Mouse (Mus musculus): Measurements from ENCODE around the gene Minpp1. TPM values are rescaled to one million over a fixed set of nuclear protein-coding genes. Genes with fewer than 3 reads are reported as not detected.

The Minpp1 gene
- polyA plus RNA-seq, 1 experiment from 2014 or later, result 73.1 TPM

DNA sequence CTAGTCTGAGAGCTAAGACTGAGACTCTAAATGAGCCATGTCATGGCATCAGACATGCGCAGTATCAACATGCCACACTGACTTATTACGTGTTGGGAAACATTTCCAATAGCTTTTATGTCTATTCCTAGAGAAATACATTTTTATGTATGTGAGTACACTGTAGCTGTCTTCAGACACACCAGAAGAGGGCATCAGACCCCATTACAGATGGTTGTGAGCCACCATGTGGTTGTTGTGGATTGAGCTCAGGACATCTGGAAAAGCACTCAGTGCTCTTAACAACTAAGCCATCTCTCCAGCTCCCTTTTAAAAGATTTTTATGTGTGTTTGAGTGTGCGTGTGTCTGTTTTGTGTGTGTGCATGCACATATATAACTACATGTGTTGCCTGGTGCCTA lies 6.8 kb downstream of the Minpp1 start:
- Histone ChIP-seq H3K27me3 (ENCODE audit: control insufficient read depth, insufficient read depth, low read length) (no peaks in the 10 kb centered on the region), H3K4me2 (ENCODE audit: low read depth, low read length) (no peak overlapping the region), H3K9ac (replicated peaks; ENCODE audit: low read length) (no peak overlapping the region), H3K36me3 (replicated peaks; ENCODE audit: control insufficient read depth, insufficient read depth, low read depth, low read length) (no peaks in the 10 kb centered on the region), H3K9me3 (replicated peaks; ENCODE audit: control insufficient read depth, low read length) (no peaks in the 10 kb centered on the region), H3K4me3 (ENCODE audit: low read depth, low read length) (no peak overlapping the region), H3K27ac (replicated peaks; ENCODE audit: low read depth, low read length) (no peak overlapping the region), H3K4me1 (ENCODE audit: control insufficient read depth, insufficient read depth, low read length) (no peaks in the 10 kb centered on the region)
- ATAC-seq (replicated peaks; ENCODE audit: insufficient number of reproducible peaks, low FRiP score, low TSS enrichment, low read depth), result no peak
- WGBS, result 95% methylated on average over 3 of the region's 3 CpGs
- no peak for DNase-seq (ENCODE audit: low spot score)

DNA sequence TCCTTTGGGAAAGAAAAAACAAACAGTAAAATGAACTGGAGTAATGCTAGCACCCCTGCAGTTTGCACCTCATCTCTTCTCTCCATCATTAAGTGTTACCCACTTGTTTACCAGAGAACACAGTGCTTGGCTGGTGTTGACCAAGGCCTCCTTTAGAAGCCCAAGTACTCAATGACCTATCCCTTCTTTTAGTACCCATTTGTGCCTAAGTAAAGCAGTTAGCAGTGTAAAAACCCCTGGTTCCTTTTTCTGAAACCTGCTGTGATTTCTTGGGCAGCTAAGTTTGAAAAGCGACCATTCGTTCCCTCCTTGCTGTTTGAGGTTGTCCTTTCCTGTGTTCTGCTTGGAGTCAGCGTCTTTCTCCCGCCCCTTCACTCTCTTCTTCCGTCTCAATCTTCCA lies 7.4 kb downstream of the Minpp1 start:
- ATAC-seq (replicated peaks; ENCODE audit: insufficient number of reproducible peaks, low FRiP score, low TSS enrichment, low read depth), result no peak
- Histone ChIP-seq H3K27me3 (ENCODE audit: control insufficient read depth, insufficient read depth, low read length) (no peaks in the 10 kb centered on the region), H3K4me3 (ENCODE audit: low read depth, low read length) (no peak overlapping the region), H3K4me2 (ENCODE audit: low read depth, low read length) (no peak overlapping the region), H3K4me1 (ENCODE audit: control insufficient read depth, insufficient read depth, low read length) (no peaks in the 10 kb centered on the region), H3K36me3 (replicated peaks; ENCODE audit: control insufficient read depth, insufficient read depth, low read depth, low read length) (no peaks in the 10 kb centered on the region), H3K9me3 (replicated peaks; ENCODE audit: control insufficient read depth, low read length) (no peaks in the 10 kb centered on the region), H3K27ac (replicated peaks; ENCODE audit: low read depth, low read length) (no peak overlapping the region), H3K9ac (replicated peaks; ENCODE audit: low read length) (no peak overlapping the region)
- no peak for DNase-seq (ENCODE audit: low spot score)
- 94% methylated on average over 5 of the region's 5 CpGs for whole genome bisulfite sequencing

- no peaks in the 10 kb centered on the region for H3K9me3 ChIP-seq (replicated peaks; ENCODE audit: control insufficient read depth, low read length)
- H3K4me2 ChIP-seq (ENCODE audit: low read depth, low read length), result no peak overlapping the region
- no peak overlapping the region for H3K27ac ChIP-seq (replicated peaks; ENCODE audit: low read depth, low read length)
- no peak overlapping the region for H3K4me3 ChIP-seq (ENCODE audit: low read depth, low read length)
- H3K4me1 ChIP-seq (ENCODE audit: control insufficient read depth, insufficient read depth, low read length), result no peaks in the 10 kb centered on the region
- 84% methylated on average over 8 of the region's 8 CpGs for WGBS
- DNase-seq (ENCODE audit: low spot score), result no peak
- H3K9ac ChIP-seq (replicated peaks; ENCODE audit: low read length), result no peak overlapping the region
- no peak for ATAC-seq (replicated peaks; ENCODE audit: insufficient number of reproducible peaks, low FRiP score, low TSS enrichment, low read depth)
- no peaks in the 10 kb centered on the region for H3K36me3 ChIP-seq (replicated peaks; ENCODE audit: control insufficient read depth, insufficient read depth, low read depth, low read length)
- H3K27me3 ChIP-seq (ENCODE audit: control insufficient read depth, insufficient read depth, low read length), result no peaks in the 10 kb centered on the region
Measured at GRCm38 (mm10) chr19:32493471-32493870, 7.9 kb downstream of the Minpp1 start.

DNA sequence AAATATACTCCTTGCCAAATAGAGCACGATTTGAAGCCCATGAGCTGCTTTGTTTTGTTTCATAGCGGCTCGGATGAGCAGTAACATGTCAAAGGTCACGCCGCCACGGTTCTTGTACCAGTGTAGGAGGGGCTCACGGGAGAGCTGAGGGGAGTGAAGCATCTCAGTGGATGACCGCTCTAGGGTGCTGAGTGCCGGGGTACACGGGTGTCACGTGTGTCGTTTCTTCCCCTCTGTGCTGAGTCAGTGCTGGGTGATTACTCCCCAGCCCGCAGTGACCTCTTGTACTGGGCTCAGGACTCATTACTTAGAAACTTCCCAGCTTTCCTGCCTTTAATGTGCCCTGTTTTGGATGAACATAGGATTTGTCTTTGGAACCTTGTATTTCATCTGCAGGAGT lies 9.0 kb downstream of the Minpp1 start:
- 90% methylated on average over 13 of the region's 13 CpGs for WGBS
- no peak overlapping the region for H3K4me3 ChIP-seq (ENCODE audit: low read depth, low read length)
- H3K9me3 ChIP-seq (replicated peaks; ENCODE audit: control insufficient read depth, low read length), result no peaks in the 10 kb centered on the region
- no peaks in the 10 kb centered on the region for H3K27me3 ChIP-seq (ENCODE audit: control insufficient read depth, insufficient read depth, low read length)
- no peak overlapping the region for H3K9ac ChIP-seq (replicated peaks; ENCODE audit: low read length)
- DNase-seq (ENCODE audit: low spot score) (no peak), ATAC-seq (replicated peaks; ENCODE audit: insufficient number of reproducible peaks, low FRiP score, low TSS enrichment, low read depth) (no peak)
- no peaks in the 10 kb centered on the region for H3K4me1 ChIP-seq (ENCODE audit: control insufficient read depth, insufficient read depth, low read length)
- no peak overlapping the region for H3K27ac ChIP-seq (replicated peaks; ENCODE audit: low read depth, low read length)
- no peak overlapping the region for H3K4me2 ChIP-seq (ENCODE audit: low read depth, low read length)
- no peaks in the 10 kb centered on the region for H3K36me3 ChIP-seq (replicated peaks; ENCODE audit: control insufficient read depth, insufficient read depth, low read depth, low read length)

DNA sequence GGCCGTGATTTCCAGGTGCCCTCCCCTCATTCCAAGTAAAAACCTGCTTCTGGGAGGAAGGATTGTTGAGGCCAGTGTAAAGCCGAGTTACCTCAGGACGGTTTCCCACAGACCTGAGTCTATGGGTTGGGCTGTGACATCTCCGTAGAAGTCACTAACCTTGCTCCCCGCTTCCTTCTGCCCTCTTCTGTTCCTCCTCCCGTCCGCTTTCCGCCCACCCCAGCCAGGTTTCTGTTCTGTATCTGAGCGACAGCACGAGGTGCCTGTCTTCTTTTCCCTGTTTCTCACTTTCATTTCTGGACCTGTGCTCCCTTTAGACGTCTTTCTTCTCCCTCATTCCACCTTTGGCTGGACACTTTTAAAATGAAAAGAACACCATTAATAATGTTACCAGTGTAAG lies 9.5 kb downstream of the Minpp1 start:
- 90% methylated on average over 11 of the region's 11 CpGs for WGBS
- DNase-seq (ENCODE audit: low spot score), result no peak
- Histone ChIP-seq H3K36me3 (replicated peaks; ENCODE audit: control insufficient read depth, insufficient read depth, low read depth, low read length) (no peaks in the 10 kb centered on the region), H3K9ac (replicated peaks; ENCODE audit: low read length) (no peak overlapping the region), H3K4me1 (ENCODE audit: control insufficient read depth, insufficient read depth, low read length) (no peaks in the 10 kb centered on the region), H3K4me3 (ENCODE audit: low read depth, low read length) (no peak overlapping the region), H3K27ac (replicated peaks; ENCODE audit: low read depth, low read length) (no peak overlapping the region), H3K27me3 (ENCODE audit: control insufficient read depth, insufficient read depth, low read length) (no peaks in the 10 kb centered on the region), H3K9me3 (replicated peaks; ENCODE audit: control insufficient read depth, low read length) (no peaks in the 10 kb centered on the region), H3K4me2 (ENCODE audit: low read depth, low read length) (no peak overlapping the region)
- no peak for ATAC-seq (replicated peaks; ENCODE audit: insufficient number of reproducible peaks, low FRiP score, low TSS enrichment, low read depth)

GRCm38 (mm10) chr19:32497411-32497810 lies 11.8 kb downstream of the Minpp1 start:
- ATAC-seq (replicated peaks; ENCODE audit: insufficient number of reproducible peaks, low FRiP score, low TSS enrichment, low read depth), result no peak

DNA sequence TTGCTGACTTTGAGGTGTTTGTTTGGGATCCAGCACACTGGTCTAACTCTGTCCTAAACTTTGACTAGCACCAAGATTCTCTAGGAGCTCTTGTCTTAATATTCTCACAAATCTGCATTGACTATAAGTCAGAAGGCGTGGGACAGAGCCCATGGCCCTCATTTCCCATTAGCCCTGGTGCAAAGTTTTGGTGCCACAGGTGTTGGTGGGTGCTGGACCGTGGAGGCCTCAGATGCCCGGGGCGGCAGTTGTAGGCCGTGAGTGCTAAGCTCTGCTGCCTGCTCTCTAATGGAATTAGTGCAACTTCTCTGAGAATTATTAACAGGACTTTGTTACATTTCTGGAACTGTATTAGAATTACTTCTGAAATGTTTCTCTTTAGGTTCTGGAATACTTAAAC lies 12.4 kb downstream of the Minpp1 start:
- no peaks in the 10 kb centered on the region for H3K4me1 ChIP-seq (ENCODE audit: control insufficient read depth, insufficient read depth, low read length)
- H3K27me3 ChIP-seq (ENCODE audit: control insufficient read depth, insufficient read depth, low read length), result no peaks in the 10 kb centered on the region
- H3K4me2 ChIP-seq (ENCODE audit: low read depth, low read length), result no peak overlapping the region
- DNase-seq (ENCODE audit: low spot score) (no peak), ATAC-seq (replicated peaks; ENCODE audit: insufficient number of reproducible peaks, low FRiP score, low TSS enrichment, low read depth) (no peak)
- no peaks in the 10 kb centered on the region for H3K9me3 ChIP-seq (replicated peaks; ENCODE audit: control insufficient read depth, low read length)
- H3K36me3 ChIP-seq (replicated peaks; ENCODE audit: control insufficient read depth, insufficient read depth, low read depth, low read length), result no peaks in the 10 kb centered on the region
- 96% methylated on average over 5 of the region's 5 CpGs for WGBS
- no peak overlapping the region for H3K9ac ChIP-seq (replicated peaks; ENCODE audit: low read length)
- H3K4me3 ChIP-seq (ENCODE audit: low read depth, low read length), result no peak overlapping the region
- no peak overlapping the region for H3K27ac ChIP-seq (replicated peaks; ENCODE audit: low read depth, low read length)

More at GRCm38 (mm10) chr19:32497411-32497810, 11.8 kb downstream of the Minpp1 start:
- no peak overlapping the region for H3K27ac ChIP-seq (replicated peaks; ENCODE audit: low read depth, low read length)
- H3K4me3 ChIP-seq (ENCODE audit: low read depth, low read length), result no peak overlapping the region
- H3K4me2 ChIP-seq (ENCODE audit: low read depth, low read length), result no peak overlapping the region
- no peak for DNase-seq (ENCODE audit: low spot score)
- no peaks in the 10 kb centered on the region for H3K4me1 ChIP-seq (ENCODE audit: control insufficient read depth, insufficient read depth, low read length)
- no peaks in the 10 kb centered on the region for H3K9me3 ChIP-seq (replicated peaks; ENCODE audit: control insufficient read depth, low read length)
- no peak overlapping the region for H3K9ac ChIP-seq (replicated peaks; ENCODE audit: low read length)
- H3K36me3 ChIP-seq (replicated peaks; ENCODE audit: control insufficient read depth, insufficient read depth, low read depth, low read length), result no peaks in the 10 kb centered on the region
- WGBS, result 86% methylated on average over 6 of the region's 6 CpGs
- no peaks in the 10 kb centered on the region for H3K27me3 ChIP-seq (ENCODE audit: control insufficient read depth, insufficient read depth, low read length)

GRCm38 (mm10) chr19:32501414-32501813 lies 15.8 kb downstream of the Minpp1 start:
- DNase-seq (ENCODE audit: low spot score), result peak; percentile 57
- Histone ChIP-seq H3K27ac (replicated peaks; ENCODE audit: low read depth, low read length) (no peak overlapping the region), H3K9me3 (replicated peaks; ENCODE audit: control insufficient read depth, low read length) (no peaks in the 10 kb centered on the region), H3K4me3 (ENCODE audit: low read depth, low read length) (no peak overlapping the region), H3K36me3 (replicated peaks; ENCODE audit: control insufficient read depth, insufficient read depth, low read depth, low read length) (no peaks in the 10 kb centered on the region), H3K4me1 (ENCODE audit: control insufficient read depth, insufficient read depth, low read length) (no peaks in the 10 kb centered on the region), H3K27me3 (ENCODE audit: control insufficient read depth, insufficient read depth, low read length) (no peaks in the 10 kb centered on the region), H3K9ac (replicated peaks; ENCODE audit: low read length) (no peak overlapping the region), H3K4me2 (ENCODE audit: low read depth, low read length) (no peak overlapping the region)
- ATAC-seq (replicated peaks; ENCODE audit: insufficient number of reproducible peaks, low FRiP score, low TSS enrichment, low read depth), result no peak
- WGBS, result 87% methylated on average over 6 of the region's 6 CpGs
